Mouse (Mus musculus): Measurements from ENCODE around the gene Nfat5. TPM values are rescaled to one million over a fixed set of nuclear protein-coding genes. Genes with fewer than 3 reads are reported as not detected.

The Nfat5 gene
- polyA plus RNA-seq, 1 experiment = 5.6 TPM

GRCm38 (mm10) chr8:107395397-107395796 lies 102.1 kb downstream of the Nfat5 start:
- H3K36me3 ChIP-seq (ENCODE audit: control insufficient read depth, insufficient read depth) = no peaks in the 10 kb centered on the region
- H3K4me2 ChIP-seq (ENCODE audit: low read depth) = no peak overlapping the region
- no peak overlapping the region for H3ac ChIP-seq (ENCODE audit: control insufficient read depth, insufficient read length)
- H3K79me2 ChIP-seq (ENCODE audit: control insufficient read depth, insufficient read depth) = no peaks in the 10 kb centered on the region
- H3K27me3 ChIP-seq (ENCODE audit: control insufficient read depth, insufficient read depth, insufficient read length) = no peaks in the 10 kb centered on the region
- no peak overlapping the region for H3K4me3 ChIP-seq
- TF ChIP-seq TCF3 (IDR thresholded peaks at IDR 0.05; ENCODE audit: insufficient read length, low read depth) = no peak
- TF ChIP-seq MYOD1 (IDR thresholded peaks at IDR 0.05; ENCODE audit: control insufficient read depth in 1 of 3, insufficient read length in 2 of 3, low read depth in 2 of 3) = no peak
- TF ChIP-seq TCF12 (IDR thresholded peaks at IDR 0.05; ENCODE audit: insufficient read depth, poor library complexity, severe bottlenecking) = no peak
- no peak for TF ChIP-seq MYOG (IDR thresholded peaks at IDR 0.05; ENCODE audit: control insufficient read depth in 1 of 3, insufficient read depth in 1 of 3, insufficient read length in 2 of 3, low read depth in 2 of 3)
- TF ChIP-seq POLR2AphosphoS2 (IDR thresholded peaks at IDR 0.05; ENCODE audit: insufficient read length, low read depth) = no peak
- TF ChIP-seq POLR2A (IDR thresholded peaks at IDR 0.05; ENCODE audit: insufficient read length, low read depth) = no peak
- no peak for TF ChIP-seq USF1 (IDR thresholded peaks at IDR 0.05; ENCODE audit: low read depth)
- no peak for TF ChIP-seq MAX (IDR thresholded peaks at IDR 0.05; ENCODE audit: low read depth)
- TF ChIP-seq SRF (IDR thresholded peaks at IDR 0.05; ENCODE audit: control insufficient read depth, insufficient read length, low read depth) = no peak
- TF ChIP-seq CEBPB (IDR thresholded peaks at IDR 0.05; ENCODE audit: insufficient read depth, poor library complexity, severe bottlenecking) = no peak
- TF ChIP-seq E2F4 (IDR thresholded peaks at IDR 0.05; ENCODE audit: insufficient read depth) = no peak
- no peak for TF ChIP-seq REST (IDR thresholded peaks at IDR 0.05; ENCODE audit: insufficient read depth, insufficient read length)

GRCm38 (mm10) chr8:107396106-107396670 lies 102.9 kb downstream of the Nfat5 start:
- Histone ChIP-seq H3K4me2 (ENCODE audit: low read depth) (no peak overlapping the region), H3K4me3 (no peak overlapping the region), H3K36me3 (ENCODE audit: control insufficient read depth, insufficient read depth) (no peaks in the 10 kb centered on the region), H3K79me2 (ENCODE audit: control insufficient read depth, insufficient read depth) (no peaks in the 10 kb centered on the region), H3K27me3 (ENCODE audit: control insufficient read depth, insufficient read depth, insufficient read length) (no peaks in the 10 kb centered on the region), H3ac (ENCODE audit: control insufficient read depth, insufficient read length) (no peak overlapping the region)
- TF ChIP-seq POLR2A (IDR thresholded peaks at IDR 0.05; ENCODE audit: insufficient read length, low read depth) (no peak), MYOD1 (IDR thresholded peaks at IDR 0.05; ENCODE audit: control insufficient read depth in 1 of 3, insufficient read length in 2 of 3, low read depth in 2 of 3) (no peak), TCF3 (IDR thresholded peaks at IDR 0.05; ENCODE audit: insufficient read length, low read depth) (no peak), E2F4 (IDR thresholded peaks at IDR 0.05; ENCODE audit: insufficient read depth) (no peak), TCF12 (IDR thresholded peaks at IDR 0.05; ENCODE audit: insufficient read depth, poor library complexity, severe bottlenecking) (no peak), CEBPB (IDR thresholded peaks at IDR 0.05; ENCODE audit: insufficient read depth, poor library complexity, severe bottlenecking) (no peak), MAX (IDR thresholded peaks at IDR 0.05; ENCODE audit: low read depth) (no peak), POLR2AphosphoS2 (IDR thresholded peaks at IDR 0.05; ENCODE audit: insufficient read length, low read depth) (no peak), USF1 (IDR thresholded peaks at IDR 0.05; ENCODE audit: low read depth) (no peak), MYOG (IDR thresholded peaks at IDR 0.05; ENCODE audit: control insufficient read depth in 1 of 3, insufficient read depth in 1 of 3, insufficient read length in 2 of 3, low read depth in 2 of 3) (no peak), SRF (IDR thresholded peaks at IDR 0.05; ENCODE audit: control insufficient read depth, insufficient read length, low read depth) (no peak), REST (IDR thresholded peaks at IDR 0.05; ENCODE audit: insufficient read depth, insufficient read length) (no peak)

- Histone ChIP-seq H3ac (ENCODE audit: control insufficient read depth, insufficient read length) (no peak overlapping the region), H3K4me2 (ENCODE audit: low read depth) (no peak overlapping the region), H3K36me3 (ENCODE audit: control insufficient read depth, insufficient read depth) (no peaks in the 10 kb centered on the region), H3K27me3 (ENCODE audit: control insufficient read depth, insufficient read depth, insufficient read length) (no peaks in the 10 kb centered on the region), H3K4me3 (no peak overlapping the region), H3K79me2 (ENCODE audit: control insufficient read depth, insufficient read depth) (no peaks in the 10 kb centered on the region)
- TF ChIP-seq POLR2AphosphoS2 (IDR thresholded peaks at IDR 0.05; ENCODE audit: insufficient read length, low read depth) (no peak), MYOD1 (IDR thresholded peaks at IDR 0.05; ENCODE audit: control insufficient read depth in 1 of 3, insufficient read length in 2 of 3, low read depth in 2 of 3) (no peak), E2F4 (IDR thresholded peaks at IDR 0.05; ENCODE audit: insufficient read depth) (no peak), POLR2A (IDR thresholded peaks at IDR 0.05; ENCODE audit: insufficient read length, low read depth) (no peak), USF1 (IDR thresholded peaks at IDR 0.05; ENCODE audit: low read depth) (no peak), MYOG (IDR thresholded peaks at IDR 0.05; ENCODE audit: control insufficient read depth in 1 of 3, insufficient read depth in 1 of 3, insufficient read length in 2 of 3, low read depth in 2 of 3) (no peak), TCF3 (IDR thresholded peaks at IDR 0.05; ENCODE audit: insufficient read length, low read depth) (no peak), SRF (IDR thresholded peaks at IDR 0.05; ENCODE audit: control insufficient read depth, insufficient read length, low read depth) (no peak), MAX (IDR thresholded peaks at IDR 0.05; ENCODE audit: low read depth) (no peak), CEBPB (IDR thresholded peaks at IDR 0.05; ENCODE audit: insufficient read depth, poor library complexity, severe bottlenecking) (no peak), REST (IDR thresholded peaks at IDR 0.05; ENCODE audit: insufficient read depth, insufficient read length) (no peak), TCF12 (IDR thresholded peaks at IDR 0.05; ENCODE audit: insufficient read depth, poor library complexity, severe bottlenecking) (no peak)
Observed at GRCm38 (mm10) chr8:107397665-107398064, 104.4 kb downstream of the Nfat5 start.

- TF ChIP-seq E2F4 (IDR thresholded peaks at IDR 0.05; ENCODE audit: insufficient read depth) = no peak
- no peak for TF ChIP-seq MYOD1 (IDR thresholded peaks at IDR 0.05; ENCODE audit: control insufficient read depth in 1 of 3, insufficient read length in 2 of 3, low read depth in 2 of 3)
- no peak for TF ChIP-seq POLR2AphosphoS2 (IDR thresholded peaks at IDR 0.05; ENCODE audit: insufficient read length, low read depth)
- no peak for TF ChIP-seq CEBPB (IDR thresholded peaks at IDR 0.05; ENCODE audit: insufficient read depth, poor library complexity, severe bottlenecking)
- no peak for TF ChIP-seq TCF12 (IDR thresholded peaks at IDR 0.05; ENCODE audit: insufficient read depth, poor library complexity, severe bottlenecking)
- no peak for TF ChIP-seq POLR2A (IDR thresholded peaks at IDR 0.05; ENCODE audit: insufficient read length, low read depth)
- no peak for TF ChIP-seq SRF (IDR thresholded peaks at IDR 0.05; ENCODE audit: control insufficient read depth, insufficient read length, low read depth)
- TF ChIP-seq MAX (IDR thresholded peaks at IDR 0.05; ENCODE audit: low read depth) = no peak
- TF ChIP-seq MYOG (IDR thresholded peaks at IDR 0.05; ENCODE audit: control insufficient read depth in 1 of 3, insufficient read depth in 1 of 3, insufficient read length in 2 of 3, low read depth in 2 of 3) = no peak
- no peak for TF ChIP-seq REST (IDR thresholded peaks at IDR 0.05; ENCODE audit: insufficient read depth, insufficient read length)
- TF ChIP-seq TCF3 (IDR thresholded peaks at IDR 0.05; ENCODE audit: insufficient read length, low read depth) = no peak
- no peak for TF ChIP-seq USF1 (IDR thresholded peaks at IDR 0.05; ENCODE audit: low read depth)
- Histone ChIP-seq H3K4me2 (ENCODE audit: low read depth) (no peak overlapping the region), H3ac (ENCODE audit: control insufficient read depth, insufficient read length) (no peak overlapping the region), H3K27me3 (ENCODE audit: control insufficient read depth, insufficient read depth, insufficient read length) (no peaks in the 10 kb centered on the region), H3K4me3 (no peak overlapping the region), H3K36me3 (ENCODE audit: control insufficient read depth, insufficient read depth) (no peaks in the 10 kb centered on the region), H3K79me2 (ENCODE audit: control insufficient read depth, insufficient read depth) (no peaks in the 10 kb centered on the region)
Observed at GRCm38 (mm10) chr8:107399495-107399894, 106.2 kb downstream of the Nfat5 start.
